Mouse (Mus musculus): ENCODE data around the gene Gm8332. TPM values are rescaled to one million over a fixed set of nuclear protein-coding genes. Genes with fewer than 3 reads are reported as not detected.
"Not testable (repeated sequence)": the region's sequence is repeated elsewhere in the genome, so short reads cannot be mapped to it uniquely, and the experiment has no call there.

Gm8332 gene
- not detected in 2 replicates for polyA plus RNA-seq (2012; ENCODE audit: insufficient read depth, insufficient read length, low replicate concordance, missing spikeins)

DNA sequence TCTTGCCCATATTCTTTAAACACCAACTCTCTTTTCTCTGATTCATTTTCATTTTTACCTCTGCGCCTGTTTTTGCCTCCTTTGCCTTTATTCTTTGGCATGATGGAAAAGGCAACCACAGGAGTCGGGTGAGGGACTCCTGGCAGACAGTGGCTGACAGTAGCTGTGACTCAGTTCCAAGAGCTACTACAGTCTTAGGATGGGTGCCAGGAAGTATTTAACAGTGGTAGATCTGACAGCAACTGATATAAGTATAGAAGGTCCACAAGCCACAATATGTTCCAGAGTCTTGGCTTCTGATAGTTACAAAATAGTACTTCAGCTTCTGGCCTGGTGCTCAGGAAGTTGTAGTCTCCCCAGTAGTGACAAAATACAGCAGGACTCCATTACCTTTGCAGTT, at the start of gene Gm8332:
TSS of gene Gm8332 (minus strand) at position 101 of the 400 bp plus-strand sequence.
- WGBS = 78% methylated on average over 1 of the region's 2 CpGs
- H3K4me3 ChIP-seq (ENCODE audit: insufficient read depth, low read depth, low read length); H3K4me1 ChIP-seq (ENCODE audit: control insufficient read depth, insufficient read depth, low read length); H3K27ac ChIP-seq (ENCODE audit: insufficient read depth, low read depth, low read length): not testable (repeated sequence)

DNA sequence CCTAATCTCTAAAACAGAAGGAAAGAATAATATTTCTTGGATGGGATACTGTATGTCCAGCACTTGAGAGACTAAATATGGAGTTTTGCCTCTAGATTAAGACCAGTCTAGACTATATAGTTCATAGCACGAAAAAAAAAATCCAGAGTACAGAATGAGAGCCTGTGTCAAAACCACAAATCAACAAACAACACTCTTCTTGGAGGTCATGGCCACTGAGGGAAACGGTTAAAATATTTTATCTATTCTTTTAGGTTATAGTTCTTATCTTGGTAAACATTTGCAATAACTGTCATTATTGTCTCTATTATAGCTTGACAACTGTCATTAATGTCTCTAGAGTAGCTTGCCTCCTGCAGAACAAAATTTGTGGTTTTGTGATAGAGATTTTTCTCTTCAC, 47.3 kb upstream of the Gm8332 start:
- H3K27ac ChIP-seq (ENCODE audit: insufficient read depth, low read depth, low read length); H3K4me1 ChIP-seq (ENCODE audit: control insufficient read depth, insufficient read depth, low read length); H3K4me3 ChIP-seq (ENCODE audit: insufficient read depth, low read depth, low read length): not testable (repeated sequence)
- 57% methylated on average over 2 of the region's 2 CpGs for WGBS

- H3K27ac ChIP-seq (ENCODE audit: insufficient read depth, low read depth, low read length); H3K4me1 ChIP-seq (ENCODE audit: control insufficient read depth, insufficient read depth, low read length); H3K4me3 ChIP-seq (ENCODE audit: insufficient read depth, low read depth, low read length): not testable (repeated sequence)
- 73% methylated on average over 4 of the region's 4 CpGs for WGBS
Measured at GRCm38 (mm10) chr12:88293082-88293481, 43.2 kb upstream of the Gm8332 start.

DNA sequence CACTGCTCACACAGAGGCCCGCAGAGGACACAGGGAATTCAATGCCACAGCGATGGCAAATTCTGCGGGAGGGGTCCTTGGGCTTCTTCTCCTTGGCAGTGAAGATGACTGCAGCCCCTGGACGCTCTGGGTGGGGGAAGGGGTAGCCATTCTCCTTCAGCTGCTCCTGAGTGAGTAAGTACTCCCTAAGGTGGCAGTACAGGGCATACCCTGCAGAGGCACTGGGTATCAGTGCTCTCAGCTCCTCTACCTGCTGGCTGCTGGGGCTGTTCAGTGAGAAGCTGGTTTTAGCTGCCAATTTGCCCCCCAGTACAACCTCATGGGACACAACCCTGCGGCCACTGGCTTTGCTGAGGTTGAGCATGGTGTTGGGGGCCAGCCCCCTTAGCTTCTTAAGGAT, 35.3 kb upstream of the Gm8332 start:
- H3K4me3 ChIP-seq (ENCODE audit: insufficient read depth, low read depth, low read length) = not testable (repeated sequence)
- 93% methylated on average over 5 of the region's 5 CpGs for WGBS

DNA sequence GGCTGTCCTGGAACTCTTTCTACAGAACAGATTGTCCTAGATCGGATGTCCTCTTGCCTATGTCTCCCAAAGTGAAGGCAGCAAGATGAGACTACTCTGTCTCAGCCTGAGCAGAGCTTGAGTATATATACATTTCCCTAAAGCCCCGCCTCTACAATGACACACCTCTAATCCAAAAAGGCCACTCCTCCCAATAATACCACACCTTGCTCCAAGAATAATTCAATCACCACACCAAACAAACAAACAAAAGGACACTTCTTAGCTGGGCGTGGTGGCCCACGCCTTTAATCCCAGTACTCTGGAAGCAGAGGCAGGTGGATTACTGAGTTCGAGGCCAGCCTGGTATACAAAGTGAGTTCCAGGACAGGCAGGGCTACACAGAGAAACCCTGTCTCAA, 24.5 kb upstream of the Gm8332 start, which contains the start of gene Gm5662:
TSS of gene Gm5662 (minus strand) at position 101 of the 400 bp plus-strand sequence.
- H3K27ac ChIP-seq (ENCODE audit: insufficient read depth, low read depth, low read length); H3K4me1 ChIP-seq (ENCODE audit: control insufficient read depth, insufficient read depth, low read length); H3K4me3 ChIP-seq (ENCODE audit: insufficient read depth, low read depth, low read length): not testable (repeated sequence)
- 90% methylated on average over 5 of the region's 5 CpGs for WGBS

More for the DNA sequence above, 35.3 kb upstream of the Gm8332 start:
- H3K4me1 ChIP-seq (ENCODE audit: control insufficient read depth, insufficient read depth, low read length); H3K27ac ChIP-seq (ENCODE audit: insufficient read depth, low read depth, low read length): not testable (repeated sequence)

DNA sequence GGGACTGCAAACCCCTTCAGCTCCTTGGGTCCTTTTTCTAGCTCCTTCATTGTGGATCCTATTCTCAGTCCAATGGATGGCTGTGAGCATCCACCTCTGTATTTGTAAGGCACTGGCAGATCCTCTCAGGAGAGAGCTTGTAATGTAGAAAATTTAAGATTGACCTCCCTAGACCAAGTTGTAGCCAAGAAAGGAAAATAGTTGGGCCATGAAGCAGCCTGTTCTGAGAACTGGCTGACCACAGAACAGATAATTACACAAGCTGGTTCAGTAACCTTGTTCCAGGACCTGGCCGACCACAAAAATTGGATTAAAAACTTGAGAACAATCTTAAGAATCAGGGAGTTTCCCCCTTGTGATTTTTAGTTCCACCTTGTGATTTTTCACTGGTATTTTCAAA, 7.3 kb upstream of the Gm8332 start:
- no peaks in the 10 kb centered on the region for H3K4me1 ChIP-seq (ENCODE audit: control insufficient read depth, insufficient read depth, low read length)
- no peak for TF ChIP-seq CTCF (IDR thresholded peaks at IDR 0.05; ENCODE audit: insufficient read depth, low read depth, low read length)
- no peak for TF ChIP-seq POLR2A (IDR thresholded peaks at IDR 0.05; ENCODE audit: insufficient read depth, low read depth, low read length)
- 49% methylated on average over 1 of the region's 1 CpGs for WGBS
- no peak overlapping the region for H3K4me3 ChIP-seq (ENCODE audit: insufficient read depth, low read depth, low read length)
- no peak overlapping the region for H3K27ac ChIP-seq (ENCODE audit: insufficient read depth, low read depth, low read length)

GRCm38 (mm10) chr12:88255917-88256316, 6.0 kb upstream of the Gm8332 start:
- WGBS = 61% methylated on average over 2 of the region's 2 CpGs
- H3K4me3 ChIP-seq (ENCODE audit: insufficient read depth, low read depth, low read length); H3K27ac ChIP-seq (ENCODE audit: insufficient read depth, low read depth, low read length); H3K4me1 ChIP-seq (ENCODE audit: control insufficient read depth, insufficient read depth, low read length): not testable (repeated sequence)

DNA sequence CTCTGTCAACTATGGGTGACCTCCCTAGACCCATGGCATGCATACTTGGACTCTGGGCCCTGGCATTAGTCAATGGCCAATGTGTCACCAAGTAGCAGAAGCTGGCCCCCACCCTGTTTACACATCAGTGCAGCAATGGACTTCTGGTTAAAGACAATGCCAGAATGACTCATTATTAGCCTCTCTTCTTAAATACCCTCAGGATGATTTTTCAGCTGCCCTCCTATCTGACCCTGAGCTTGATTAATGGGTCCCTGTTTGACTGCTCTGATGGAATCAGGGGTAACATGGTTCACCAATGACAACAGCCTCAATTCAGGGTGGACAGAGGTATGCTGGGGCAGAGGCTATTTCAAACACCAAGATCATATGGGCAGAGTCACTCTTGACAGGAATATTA, 4.1 kb downstream of the Gm8332 start:
- H3K4me3 ChIP-seq (ENCODE audit: insufficient read depth, low read depth, low read length); H3K4me1 ChIP-seq (ENCODE audit: control insufficient read depth, insufficient read depth, low read length); H3K27ac ChIP-seq (ENCODE audit: insufficient read depth, low read depth, low read length): not testable (repeated sequence)

- H3K4me3 ChIP-seq (ENCODE audit: insufficient read depth, low read depth, low read length); H3K27ac ChIP-seq (ENCODE audit: insufficient read depth, low read depth, low read length); H3K4me1 ChIP-seq (ENCODE audit: control insufficient read depth, insufficient read depth, low read length): not testable (repeated sequence)
- WGBS = 50% methylated on average over 1 of the region's 1 CpGs
Measured at GRCm38 (mm10) chr12:88242940-88243339, 7.0 kb downstream of the Gm8332 start.

DNA sequence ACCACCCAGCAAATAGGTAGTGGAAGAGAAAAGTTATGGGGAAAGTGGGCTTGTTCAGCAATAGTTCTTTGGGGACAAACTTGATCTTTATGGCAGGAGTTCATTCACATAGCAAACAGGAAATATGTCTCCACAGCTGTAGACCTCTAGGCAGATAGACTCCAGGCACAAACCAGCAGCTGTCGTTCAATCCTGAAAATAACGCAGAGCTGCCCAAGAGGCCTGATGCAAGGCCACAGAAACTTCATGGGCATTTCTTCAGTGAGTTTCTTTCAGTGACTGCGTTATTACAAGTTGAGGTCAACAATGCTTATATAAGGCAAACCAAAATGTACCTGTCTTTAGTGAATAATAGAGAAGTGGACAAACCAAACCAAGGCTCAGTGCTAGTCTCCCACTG, 30.5 kb downstream of the Gm8332 start:
- 92% methylated on average over 3 of the region's 3 CpGs for WGBS
- TF ChIP-seq POLR2A (IDR thresholded peaks at IDR 0.05; ENCODE audit: insufficient read depth, low read depth, low read length) (no peak), CTCF (IDR thresholded peaks at IDR 0.05; ENCODE audit: insufficient read depth, low read depth, low read length) (no peak)
- H3K4me3 ChIP-seq (ENCODE audit: insufficient read depth, low read depth, low read length) = no peak overlapping the region
- H3K27ac ChIP-seq (ENCODE audit: insufficient read depth, low read depth, low read length) = no peak overlapping the region
- no peaks in the 10 kb centered on the region for H3K4me1 ChIP-seq (ENCODE audit: control insufficient read depth, insufficient read depth, low read length)

GRCm38 (mm10) chr12:88218059-88218458, 31.8 kb downstream of the Gm8332 start:
- not testable (repeated sequence) for H3K27ac ChIP-seq (ENCODE audit: insufficient read depth, low read depth, low read length); H3K4me3 ChIP-seq (ENCODE audit: insufficient read depth, low read depth, low read length); H3K4me1 ChIP-seq (ENCODE audit: control insufficient read depth, insufficient read depth, low read length)
